Mouse (Mus musculus): ENCODE data around the gene Trim67. TPM values are rescaled to one million over a fixed set of nuclear protein-coding genes. Genes with fewer than 3 reads are reported as not detected.

Trim67 gene
- polyA plus RNA-seq, 1 experiment from 2014 or later: 7.3 TPM

- H3K9ac ChIP-seq (ENCODE audit: low read depth, low read length): peak overlapping the region; percentile 98
- H3K4me3 ChIP-seq (ENCODE audit: low read depth, low read length): peak overlapping the region; percentile 95
- peak overlapping the region; percentile 76 for H3K4me2 ChIP-seq (replicated peaks; ENCODE audit: low read depth, low read length)
- no peaks in the 10 kb centered on the region for H3K27me3 ChIP-seq (ENCODE audit: control insufficient read depth, insufficient read depth, low read length)
- peak overlapping the region; percentile 89 for H3K27ac ChIP-seq (ENCODE audit: low read depth, low read length)
- H3K9me3 ChIP-seq (ENCODE audit: control insufficient read depth, low read length): no peaks in the 10 kb centered on the region
- WGBS: 0% methylated on average over 31 of the region's 33 CpGs
- peaks cover 8% of the 10 kb centered on the region; the same call in 1 of the 2 replicates for H3K36me3 ChIP-seq (ENCODE audit: control insufficient read depth, insufficient read depth, low read length)
- DNase-seq (ENCODE audit: low spot score): no peak
- peak; percentile 86 for ATAC-seq (ENCODE audit: low FRiP score)
- peaks cover 3% of the 10 kb centered on the region; the same call in 1 of the 2 replicates for H3K4me1 ChIP-seq (replicated peaks; ENCODE audit: control insufficient read depth, insufficient read depth, low read length)
These were observed 70.3 kb downstream of the Trim67 start for GRCm38 (mm10) chr8:124863163-124863677.

- 22% methylated on average over 8 of the region's 8 CpGs for WGBS
- peak overlapping the region; percentile 95 for H3K4me3 ChIP-seq (ENCODE audit: low read depth, low read length)
- no peak overlapping the region for H3K27ac ChIP-seq (ENCODE audit: low read depth, low read length)
- peak overlapping the region; percentile 76 for H3K4me2 ChIP-seq (replicated peaks; ENCODE audit: low read depth, low read length)
- H3K9me3 ChIP-seq (ENCODE audit: control insufficient read depth, low read length): no peaks in the 10 kb centered on the region
- H3K9ac ChIP-seq (ENCODE audit: low read depth, low read length): peak overlapping the region; percentile 98
- H3K36me3 ChIP-seq (ENCODE audit: control insufficient read depth, insufficient read depth, low read length): peaks cover 5% of the 10 kb centered on the region; the same call in 1 of the 2 replicates
- DNase-seq (ENCODE audit: low spot score) (peak; percentile 22), ATAC-seq (ENCODE audit: low FRiP score) (no peak)
- peaks cover 3% of the 10 kb centered on the region; the same call in 1 of the 2 replicates for H3K4me1 ChIP-seq (replicated peaks; ENCODE audit: control insufficient read depth, insufficient read depth, low read length)
- H3K27me3 ChIP-seq (ENCODE audit: control insufficient read depth, insufficient read depth, low read length): no peaks in the 10 kb centered on the region
These were observed 70.8 kb downstream of the Trim67 start for GRCm38 (mm10) chr8:124863729-124864128.

GRCm38 (mm10) chr8:124866669-124867068 is 73.8 kb downstream of the Trim67 start:
- ATAC-seq (ENCODE audit: low FRiP score) (no peak), DNase-seq (ENCODE audit: low spot score) (no peak)
- WGBS: 83% methylated on average over 3 of the region's 3 CpGs
- no peaks in the 10 kb centered on the region for H3K9me3 ChIP-seq (ENCODE audit: control insufficient read depth, low read length)
- peaks cover 3% of the 10 kb centered on the region; the same call in 1 of the 2 replicates for H3K4me1 ChIP-seq (replicated peaks; ENCODE audit: control insufficient read depth, insufficient read depth, low read length)
- no peaks in the 10 kb centered on the region for H3K36me3 ChIP-seq (ENCODE audit: control insufficient read depth, insufficient read depth, low read length)
- H3K4me3 ChIP-seq (ENCODE audit: low read depth, low read length): no peak overlapping the region
- no peak overlapping the region for H3K4me2 ChIP-seq (replicated peaks; ENCODE audit: low read depth, low read length)
- no peak overlapping the region for H3K9ac ChIP-seq (ENCODE audit: low read depth, low read length)
- no peak overlapping the region for H3K27ac ChIP-seq (ENCODE audit: low read depth, low read length)
- no peaks in the 10 kb centered on the region for H3K27me3 ChIP-seq (ENCODE audit: control insufficient read depth, insufficient read depth, low read length)

- Histone ChIP-seq H3K9me3 (ENCODE audit: control insufficient read depth, low read length) (no peaks in the 10 kb centered on the region), H3K27ac (ENCODE audit: low read depth, low read length) (no peak overlapping the region), H3K4me2 (replicated peaks; ENCODE audit: low read depth, low read length) (no peak overlapping the region), H3K27me3 (ENCODE audit: control insufficient read depth, insufficient read depth, low read length) (no peaks in the 10 kb centered on the region), H3K9ac (ENCODE audit: low read depth, low read length) (no peak overlapping the region), H3K4me3 (ENCODE audit: low read depth, low read length) (no peak overlapping the region), H3K4me1 (replicated peaks; ENCODE audit: control insufficient read depth, insufficient read depth, low read length) (peaks cover 2% of the 10 kb centered on the region; the same call in 1 of the 2 replicates), H3K36me3 (ENCODE audit: control insufficient read depth, insufficient read depth, low read length) (no peaks in the 10 kb centered on the region)
- DNase-seq (ENCODE audit: low spot score) (no peak), ATAC-seq (ENCODE audit: low FRiP score) (no peak)
- WGBS: 88% methylated on average over 2 of the region's 2 CpGs
These were observed 74.2 kb downstream of the Trim67 start for GRCm38 (mm10) chr8:124867126-124867525.

GRCm38 (mm10) chr8:124869708-124870107 is 76.8 kb downstream of the Trim67 start:
- no peaks in the 10 kb centered on the region for H3K27me3 ChIP-seq (ENCODE audit: control insufficient read depth, insufficient read depth, low read length)
- H3K36me3 ChIP-seq (ENCODE audit: control insufficient read depth, insufficient read depth, low read length): no peaks in the 10 kb centered on the region
- 87% methylated on average over 6 of the region's 6 CpGs for WGBS
- H3K9me3 ChIP-seq (ENCODE audit: control insufficient read depth, low read length): no peaks in the 10 kb centered on the region
- ATAC-seq (ENCODE audit: low FRiP score) (no peak), DNase-seq (ENCODE audit: low spot score) (no peak)
- no peak overlapping the region for H3K27ac ChIP-seq (ENCODE audit: low read depth, low read length)
- no peak overlapping the region for H3K4me2 ChIP-seq (replicated peaks; ENCODE audit: low read depth, low read length)
- H3K4me3 ChIP-seq (ENCODE audit: low read depth, low read length): no peak overlapping the region
- no peaks in the 10 kb centered on the region; the same call in 1 of the 2 replicates for H3K4me1 ChIP-seq (replicated peaks; ENCODE audit: control insufficient read depth, insufficient read depth, low read length)
- no peak overlapping the region for H3K9ac ChIP-seq (ENCODE audit: low read depth, low read length)

- Histone ChIP-seq H3K9ac (ENCODE audit: low read depth, low read length) (no peak overlapping the region), H3K27me3 (ENCODE audit: control insufficient read depth, insufficient read depth, low read length) (no peaks in the 10 kb centered on the region), H3K27ac (ENCODE audit: low read depth, low read length) (no peak overlapping the region), H3K4me1 (replicated peaks; ENCODE audit: control insufficient read depth, insufficient read depth, low read length) (no peaks in the 10 kb centered on the region; the same call in 1 of the 2 replicates), H3K9me3 (ENCODE audit: control insufficient read depth, low read length) (no peaks in the 10 kb centered on the region), H3K4me2 (replicated peaks; ENCODE audit: low read depth, low read length) (no peak overlapping the region), H3K36me3 (ENCODE audit: control insufficient read depth, insufficient read depth, low read length) (no peaks in the 10 kb centered on the region), H3K4me3 (ENCODE audit: low read depth, low read length) (no peak overlapping the region)
- DNase-seq (ENCODE audit: low spot score): no peak
- WGBS: 93% methylated on average over 7 of the region's 7 CpGs
- no peak for ATAC-seq (ENCODE audit: low FRiP score)
These were observed 78.6 kb downstream of the Trim67 start for GRCm38 (mm10) chr8:124871474-124871873.

- no peak overlapping the region for H3K9ac ChIP-seq (ENCODE audit: low read depth, low read length)
- no peak for ATAC-seq (ENCODE audit: low FRiP score)
- no peaks in the 10 kb centered on the region for H3K9me3 ChIP-seq (ENCODE audit: control insufficient read depth, low read length)
- no peaks in the 10 kb centered on the region; the same call in 1 of the 2 replicates for H3K4me1 ChIP-seq (replicated peaks; ENCODE audit: control insufficient read depth, insufficient read depth, low read length)
- no peak overlapping the region for H3K27ac ChIP-seq (ENCODE audit: low read depth, low read length)
- H3K4me3 ChIP-seq (ENCODE audit: low read depth, low read length): no peak overlapping the region
- no peaks in the 10 kb centered on the region for H3K27me3 ChIP-seq (ENCODE audit: control insufficient read depth, insufficient read depth, low read length)
- H3K4me2 ChIP-seq (replicated peaks; ENCODE audit: low read depth, low read length): no peak overlapping the region
- no peaks in the 10 kb centered on the region for H3K36me3 ChIP-seq (ENCODE audit: control insufficient read depth, insufficient read depth, low read length)
- DNase-seq (ENCODE audit: low spot score): no peak
- WGBS: 94% methylated on average over 7 of the region's 7 CpGs
These were observed 79.2 kb downstream of the Trim67 start for GRCm38 (mm10) chr8:124872081-124872480.

GRCm38 (mm10) chr8:124872690-124873089 is 79.8 kb downstream of the Trim67 start:
- 94% methylated on average over 5 of the region's 5 CpGs for WGBS
- ATAC-seq (ENCODE audit: low FRiP score): no peak
- DNase-seq (ENCODE audit: low spot score): no peak
- Histone ChIP-seq H3K4me1 (replicated peaks; ENCODE audit: control insufficient read depth, insufficient read depth, low read length) (no peaks in the 10 kb centered on the region; the same call in 1 of the 2 replicates), H3K9me3 (ENCODE audit: control insufficient read depth, low read length) (no peaks in the 10 kb centered on the region), H3K4me2 (replicated peaks; ENCODE audit: low read depth, low read length) (no peak overlapping the region), H3K36me3 (ENCODE audit: control insufficient read depth, insufficient read depth, low read length) (no peaks in the 10 kb centered on the region), H3K27ac (ENCODE audit: low read depth, low read length) (no peak overlapping the region), H3K9ac (ENCODE audit: low read depth, low read length) (no peak overlapping the region), H3K27me3 (ENCODE audit: control insufficient read depth, insufficient read depth, low read length) (no peaks in the 10 kb centered on the region), H3K4me3 (ENCODE audit: low read depth, low read length) (no peak overlapping the region)

- Histone ChIP-seq H3K9ac (ENCODE audit: low read depth, low read length) (no peak overlapping the region), H3K9me3 (ENCODE audit: control insufficient read depth, low read length) (no peaks in the 10 kb centered on the region), H3K36me3 (ENCODE audit: control insufficient read depth, insufficient read depth, low read length) (peaks cover 23% of the 10 kb centered on the region), H3K4me2 (replicated peaks; ENCODE audit: low read depth, low read length) (no peak overlapping the region), H3K27ac (ENCODE audit: low read depth, low read length) (no peak overlapping the region), H3K4me1 (replicated peaks; ENCODE audit: control insufficient read depth, insufficient read depth, low read length) (no peaks in the 10 kb centered on the region), H3K4me3 (ENCODE audit: low read depth, low read length) (no peak overlapping the region), H3K27me3 (ENCODE audit: control insufficient read depth, insufficient read depth, low read length) (no peaks in the 10 kb centered on the region)
- ATAC-seq (ENCODE audit: low FRiP score) (no peak), DNase-seq (ENCODE audit: low spot score) (no peak)
- WGBS: 91% methylated on average over 5 of the region's 5 CpGs
These were observed 85.2 kb downstream of the Trim67 start for GRCm38 (mm10) chr8:124878141-124878540.
